11 mouse cellular contexts compared by ENCODE assay signal in genomic region chr5:137877860-137878259, GRCm38 (mm10). TPM values are rescaled to one million over a fixed set of nuclear protein-coding genes. Genes with fewer than 3 reads are reported as not detected.
A peak's percentile ranks its signal among the peaks of the same experiment; 100 is the strongest.
DNase-seq lines count a peak whose midpoint lies in the region; ATAC-seq lines count a peak whose summit lies in the region.
"Had no signal": no experiment of that assay in that cellular context is flagged by ENCODE, and none has a peak within 500 bp of the region (broad histone marks: within the 10 kb centered on the region; RNA-seq: fewer than 3 reads in every experiment).

No protein-coding gene starts in this region.

- no peaks in the 10 kb centered on the region for H3K36me3 ChIP-seq in hindbrain, embryonic 11.5 days (ENCODE audit: control insufficient read depth, insufficient read depth, low read length)
- no peaks in the 10 kb centered on the region for H3K36me3 ChIP-seq in hindbrain, embryonic 16.5 days (ENCODE audit: control insufficient read depth, insufficient read depth, low read length)
- no peaks in the 10 kb centered on the region for H3K36me3 ChIP-seq in neural tube, embryonic 15.5 days
- H3K36me3 ChIP-seq in intestine, embryonic 15.5 days = no peaks in the 10 kb centered on the region
- H3K36me3 ChIP-seq: embryonic facial prominence, embryonic 12.5 days had no signal

- H3K9me3 ChIP-seq in hindbrain, embryonic 11.5 days (ENCODE audit: control insufficient read depth, low read length) = no peaks in the 10 kb centered on the region
- no peaks in the 10 kb centered on the region for H3K9me3 ChIP-seq in hindbrain, embryonic 16.5 days (ENCODE audit: control insufficient read depth, low read length)
- no peaks in the 10 kb centered on the region for H3K9me3 ChIP-seq in neural tube, embryonic 15.5 days (replicated peaks)
- no peaks in the 10 kb centered on the region for H3K9me3 ChIP-seq in intestine, embryonic 15.5 days
- H3K9me3 ChIP-seq: embryonic facial prominence, embryonic 12.5 days had no signal

- no peaks in the 10 kb centered on the region for H3K4me1 ChIP-seq in hindbrain, embryonic 11.5 days (replicated peaks; ENCODE audit: control insufficient read depth, insufficient read depth, low read length)
- H3K4me1 ChIP-seq in hindbrain, embryonic 16.5 days (ENCODE audit: control insufficient read depth, insufficient read depth, low read depth, low read length) = no peaks in the 10 kb centered on the region
- H3K4me1 ChIP-seq in neural tube, embryonic 15.5 days = no peaks in the 10 kb centered on the region
- no peaks in the 10 kb centered on the region for H3K4me1 ChIP-seq in intestine, embryonic 15.5 days (replicated peaks)
- H3K4me1 ChIP-seq: embryonic facial prominence, embryonic 12.5 days had no signal

- WGBS in hindbrain, embryonic 11.5 days = 61% methylated on average over 2 of the region's 2 CpGs
- 55% methylated on average over 2 of the region's 2 CpGs for WGBS in hindbrain, embryonic 16.5 days
- 59% methylated on average over 2 of the region's 2 CpGs for whole genome bisulfite sequencing in neural tube, embryonic 15.5 days
- 57% methylated on average over 2 of the region's 2 CpGs for WGBS in intestine, embryonic 15.5 days

- no peak overlapping the region for H3K4me3 ChIP-seq in hindbrain, embryonic 11.5 days (ENCODE audit: low read depth, low read length)
- no peak overlapping the region for H3K4me3 ChIP-seq in hindbrain, embryonic 16.5 days (ENCODE audit: low read length)
- no peak overlapping the region for H3K4me3 ChIP-seq in neural tube, embryonic 15.5 days (replicated peaks)
- H3K4me3 ChIP-seq in intestine, embryonic 15.5 days (replicated peaks) = no peak overlapping the region
- H3K4me3 ChIP-seq: embryonic facial prominence, embryonic 12.5 days had no signal

- no peak overlapping the region for H3K4me2 ChIP-seq in hindbrain, embryonic 11.5 days (replicated peaks; ENCODE audit: low read depth, low read length)
- no peak overlapping the region for H3K4me2 ChIP-seq in hindbrain, embryonic 16.5 days (ENCODE audit: low read length)
- no peak overlapping the region for H3K4me2 ChIP-seq in neural tube, embryonic 15.5 days
- no peak overlapping the region for H3K4me2 ChIP-seq in intestine, embryonic 15.5 days (replicated peaks)
- H3K4me2 ChIP-seq: embryonic facial prominence, embryonic 12.5 days had no signal

- no peak for ATAC-seq in hindbrain, embryonic 11.5 days (ENCODE audit: low FRiP score)
- ATAC-seq in hindbrain, embryonic 16.5 days = no peak
- ATAC-seq in monocyte, adult 5-6 weeks (replicated peaks; ENCODE audit: insufficient number of reproducible peaks, low FRiP score, low TSS enrichment, poor library complexity, severe bottlenecking) = 0 out of 2 replicates have a peak, but pooled peaks have one; percentile 32
- ATAC-seq in neural tube, embryonic 15.5 days (ENCODE audit: low FRiP score) = no peak
- ATAC-seq in intestine, embryonic 15.5 days = no peak

- H3K9ac ChIP-seq in hindbrain, embryonic 11.5 days (ENCODE audit: low read depth, low read length) = no peak overlapping the region
- H3K9ac ChIP-seq in hindbrain, embryonic 16.5 days (ENCODE audit: low read depth, low read length) = no peak overlapping the region
- H3K9ac ChIP-seq in neural tube, embryonic 15.5 days (replicated peaks) = no peak overlapping the region
- H3K9ac ChIP-seq in intestine, embryonic 15.5 days = no peak overlapping the region
- H3K9ac ChIP-seq: embryonic facial prominence, embryonic 12.5 days had no signal

- no peak overlapping the region for H3K27ac ChIP-seq in hindbrain, embryonic 11.5 days (ENCODE audit: low read depth, low read length)
- no peak overlapping the region for H3K27ac ChIP-seq in hindbrain, embryonic 16.5 days (ENCODE audit: low read depth, low read length)
- no peak overlapping the region for H3K27ac ChIP-seq in neural tube, embryonic 15.5 days (replicated peaks)
- H3K27ac ChIP-seq in intestine, embryonic 15.5 days = no peak overlapping the region
- H3K27ac ChIP-seq: embryonic facial prominence, embryonic 12.5 days had no signal

- no peaks in the 10 kb centered on the region for H3K27me3 ChIP-seq in hindbrain, embryonic 11.5 days (ENCODE audit: control insufficient read depth, insufficient read depth, low read length)
- no peaks in the 10 kb centered on the region for H3K27me3 ChIP-seq in hindbrain, embryonic 16.5 days (replicated peaks; ENCODE audit: control insufficient read depth, insufficient read depth, low read length)
- no peaks in the 10 kb centered on the region for H3K27me3 ChIP-seq in neural tube, embryonic 15.5 days (replicated peaks)
- no peaks in the 10 kb centered on the region for H3K27me3 ChIP-seq in intestine, embryonic 15.5 days (replicated peaks)
- H3K27me3 ChIP-seq: embryonic facial prominence, embryonic 12.5 days had no signal

- peak; percentile 5 for DNase-seq in hindbrain, embryonic 11.5 days (ENCODE audit: low spot score)
- DNase-seq in spleen, postnatal 4 days (ENCODE audit: low spot score in 2 of 2) = peak; percentile 35 to 70
- no peak for DNase-seq in spleen, adult 12 weeks (ENCODE audit: low spot score)
- peak; percentile 29 for DNase-seq in c-Kit-positive CD71-negative TER-119-negative erythroid progenitor cells, embryonic 14.5 days (ENCODE audit: low read depth)

RNA-seq across cellular contexts. Expression of gene Pilrb2, which starts 6.2 kb away (rescaled TPM):
- polyA plus RNA-seq in hindbrain, embryonic 11.5 days (2014; fragmentation: Nextera tagmentation; extraction: Ambion mirVana) = not detected in 2 replicates
- not detected in 2 replicates for polyA plus RNA-seq in hindbrain, embryonic 16.5 days (2015; fragmentation: Nextera tagmentation; extraction: Ambion mirVana)
- total RNA-seq in monocyte, adult 5-6 weeks (2017) = 111 to 176 TPM (median 151 TPM) in 3 replicates
- not detected in 2 replicates for polyA plus RNA-seq in neural tube, embryonic 15.5 days (2015; fragmentation: Nextera tagmentation; extraction: Ambion mirVana)
- 0.74 and 1.2 TPM in 2 replicates for polyA plus RNA-seq in intestine, embryonic 15.5 days (2015; fragmentation: Nextera tagmentation; extraction: Ambion mirVana)
- total RNA-seq: layer of hippocampus, postnatal 25 days had no signal
- polyA plus RNA-seq: neural tube, embryonic 11.5 days had no signal

RNA-seq across cellular contexts. Expression of gene Pilrb1, which starts 20.0 kb away (rescaled TPM):
- polyA plus RNA-seq in hindbrain, embryonic 11.5 days (2014; fragmentation: Nextera tagmentation; extraction: Ambion mirVana) = not detected in 2 replicates
- not detected in 2 replicates for polyA plus RNA-seq in hindbrain, embryonic 16.5 days (2015; fragmentation: Nextera tagmentation; extraction: Ambion mirVana)
- 98.4 to 185 TPM (median 149 TPM) in 3 replicates for total RNA-seq in monocyte, adult 5-6 weeks (2017)
- polyA plus RNA-seq in neural tube, embryonic 15.5 days (2015; fragmentation: Nextera tagmentation; extraction: Ambion mirVana) = 0.41 TPM in 1 of 2 replicates, not detected in the other
- 1.1 and 2.8 TPM in 2 replicates for polyA plus RNA-seq in intestine, embryonic 15.5 days (2015; fragmentation: Nextera tagmentation; extraction: Ambion mirVana)
- total RNA-seq: layer of hippocampus, postnatal 25 days had no signal
- polyA plus RNA-seq: neural tube, embryonic 11.5 days had no signal

RNA-seq across cellular contexts. Expression of gene Pilra, which starts 41.8 kb away (rescaled TPM):
- polyA plus RNA-seq in hindbrain, embryonic 11.5 days (2014; fragmentation: Nextera tagmentation; extraction: Ambion mirVana) = 0.22 and 0.97 TPM in 2 replicates
- polyA plus RNA-seq in hindbrain, embryonic 16.5 days (2015; fragmentation: Nextera tagmentation; extraction: Ambion mirVana) = 0.17 and 0.51 TPM in 2 replicates
- total RNA-seq in monocyte, adult 5-6 weeks (2017) = 231 to 298 TPM (median 257 TPM) in 3 replicates
- polyA plus RNA-seq in neural tube, embryonic 15.5 days (2015; fragmentation: Nextera tagmentation; extraction: Ambion mirVana) = 0.31 and 0.65 TPM in 2 replicates
- 2.5 and 2.9 TPM in 2 replicates for polyA plus RNA-seq in intestine, embryonic 15.5 days (2015; fragmentation: Nextera tagmentation; extraction: Ambion mirVana)

RNA-seq across cellular contexts. Expression of gene Cyp3a13, which starts 43.6 kb away (rescaled TPM):
- not detected in 2 replicates for polyA plus RNA-seq in hindbrain, embryonic 11.5 days (2014; fragmentation: Nextera tagmentation; extraction: Ambion mirVana)
- not detected in 2 replicates for polyA plus RNA-seq in hindbrain, embryonic 16.5 days (2015; fragmentation: Nextera tagmentation; extraction: Ambion mirVana)
- total RNA-seq in monocyte, adult 5-6 weeks (2017) = not detected in 3 replicates
- polyA plus RNA-seq in neural tube, embryonic 15.5 days (2015; fragmentation: Nextera tagmentation; extraction: Ambion mirVana) = 1.7 TPM in 1 of 2 replicates, not detected in the other
- polyA plus RNA-seq in intestine, embryonic 15.5 days (2015; fragmentation: Nextera tagmentation; extraction: Ambion mirVana) = 32.9 and 33.1 TPM in 2 replicates
- polyA plus RNA-seq: embryonic facial prominence, embryonic 12.5 days had no signal
